Mouse (Mus musculus): ENCODE data around the gene Hhat. TPM values are rescaled to one million over a fixed set of nuclear protein-coding genes. Genes with fewer than 3 reads are reported as not detected.
A peak's percentile ranks its signal among the peaks of the same experiment; 100 is the strongest.

Gene Hhat
- polyA plus RNA-seq, 1 experiment from 2014 or later = 16.5 TPM

- H3K9me3 ChIP-seq (ENCODE audit: control insufficient read depth, low read length) = no peaks in the 10 kb centered on the region
- no peak overlapping the region for H3K27ac ChIP-seq (ENCODE audit: low read depth, low read length)
- ATAC-seq (ENCODE audit: low FRiP score, low TSS enrichment) = no peak
- no peaks in the 10 kb centered on the region for H3K36me3 ChIP-seq (ENCODE audit: control insufficient read depth, insufficient read depth, low read length)
- H3K4me3 ChIP-seq (ENCODE audit: low read length) = no peak overlapping the region
- no peak overlapping the region for H3K4me2 ChIP-seq (replicated peaks; ENCODE audit: low read depth, low read length)
- WGBS = 64% methylated on average over 5 of the region's 5 CpGs
- 0 out of 2 replicates have a peak, but pooled peaks cover 5% of the 10 kb centered on the region for H3K4me1 ChIP-seq (ENCODE audit: control insufficient read depth, insufficient read depth, low read length)
- H3K9ac ChIP-seq (ENCODE audit: low read depth, low read length) = no peak overlapping the region
- no peaks in the 10 kb centered on the region for H3K27me3 ChIP-seq (ENCODE audit: control insufficient read depth, insufficient read depth, low read length)
Observed at GRCm38 (mm10) chr1:192604413-192604812, 166.6 kb downstream of the Hhat start.

- no peaks in the 10 kb centered on the region for H3K27me3 ChIP-seq (ENCODE audit: control insufficient read depth, insufficient read depth, low read length)
- ATAC-seq (ENCODE audit: low FRiP score, low TSS enrichment) = no peak
- 40% methylated on average over 7 of the region's 7 CpGs for WGBS
- 0 out of 2 replicates have a peak, but pooled peaks cover 5% of the 10 kb centered on the region for H3K4me1 ChIP-seq (ENCODE audit: control insufficient read depth, insufficient read depth, low read length)
- no peak overlapping the region for H3K9ac ChIP-seq (ENCODE audit: low read depth, low read length)
- H3K36me3 ChIP-seq (ENCODE audit: control insufficient read depth, insufficient read depth, low read length) = no peaks in the 10 kb centered on the region
- no peak overlapping the region for H3K4me2 ChIP-seq (replicated peaks; ENCODE audit: low read depth, low read length)
- no peak overlapping the region for H3K4me3 ChIP-seq (ENCODE audit: low read length)
- no peak overlapping the region for H3K27ac ChIP-seq (ENCODE audit: low read depth, low read length)
- H3K9me3 ChIP-seq (ENCODE audit: control insufficient read depth, low read length) = no peaks in the 10 kb centered on the region
Observed at GRCm38 (mm10) chr1:192603556-192603955, 167.5 kb downstream of the Hhat start.

- H3K9me3 ChIP-seq (ENCODE audit: control insufficient read depth, low read length) = no peaks in the 10 kb centered on the region
- WGBS = 85% methylated on average over 3 of the region's 3 CpGs
- H3K27ac ChIP-seq (ENCODE audit: low read depth, low read length) = no peak overlapping the region
- no peak overlapping the region for H3K4me2 ChIP-seq (replicated peaks; ENCODE audit: low read depth, low read length)
- H3K36me3 ChIP-seq (ENCODE audit: control insufficient read depth, insufficient read depth, low read length) = no peaks in the 10 kb centered on the region
- H3K4me3 ChIP-seq (ENCODE audit: low read length) = no peak overlapping the region
- no peak overlapping the region for H3K9ac ChIP-seq (ENCODE audit: low read depth, low read length)
- H3K27me3 ChIP-seq (ENCODE audit: control insufficient read depth, insufficient read depth, low read length) = no peaks in the 10 kb centered on the region
- no peak for ATAC-seq (ENCODE audit: low FRiP score, low TSS enrichment)
- 0 out of 2 replicates have a peak, but pooled peaks cover 5% of the 10 kb centered on the region for H3K4me1 ChIP-seq (ENCODE audit: control insufficient read depth, insufficient read depth, low read length)
Observed at GRCm38 (mm10) chr1:192601206-192601605, 169.8 kb downstream of the Hhat start.

GRCm38 (mm10) chr1:192599746-192600145 is 171.3 kb downstream of the Hhat start:
- no peaks in the 10 kb centered on the region for H3K9me3 ChIP-seq (ENCODE audit: control insufficient read depth, low read length)
- no peak overlapping the region for H3K9ac ChIP-seq (ENCODE audit: low read depth, low read length)
- no peak overlapping the region for H3K4me2 ChIP-seq (replicated peaks; ENCODE audit: low read depth, low read length)
- no peak overlapping the region for H3K4me3 ChIP-seq (ENCODE audit: low read length)
- no peaks in the 10 kb centered on the region for H3K36me3 ChIP-seq (ENCODE audit: control insufficient read depth, insufficient read depth, low read length)
- no peaks in the 10 kb centered on the region for H3K27me3 ChIP-seq (ENCODE audit: control insufficient read depth, insufficient read depth, low read length)
- H3K27ac ChIP-seq (ENCODE audit: low read depth, low read length) = no peak overlapping the region
- 0 out of 2 replicates have a peak, but pooled peaks cover 5% of the 10 kb centered on the region for H3K4me1 ChIP-seq (ENCODE audit: control insufficient read depth, insufficient read depth, low read length)
- WGBS = 95% methylated on average over 7 of the region's 7 CpGs
- ATAC-seq (ENCODE audit: low FRiP score, low TSS enrichment) = no peak

GRCm38 (mm10) chr1:192598380-192598779 is 172.6 kb downstream of the Hhat start:
- Histone ChIP-seq H3K9ac (ENCODE audit: low read depth, low read length) (no peak overlapping the region), H3K4me1 (ENCODE audit: control insufficient read depth, insufficient read depth, low read length) (no peaks in the 10 kb centered on the region), H3K27me3 (ENCODE audit: control insufficient read depth, insufficient read depth, low read length) (no peaks in the 10 kb centered on the region), H3K27ac (ENCODE audit: low read depth, low read length) (no peak overlapping the region), H3K9me3 (ENCODE audit: control insufficient read depth, low read length) (no peaks in the 10 kb centered on the region), H3K4me2 (replicated peaks; ENCODE audit: low read depth, low read length) (no peak overlapping the region), H3K36me3 (ENCODE audit: control insufficient read depth, insufficient read depth, low read length) (no peaks in the 10 kb centered on the region), H3K4me3 (ENCODE audit: low read length) (no peak overlapping the region)
- WGBS = 43% methylated on average over 2 of the region's 2 CpGs
- peak; percentile 90 for ATAC-seq (ENCODE audit: low FRiP score, low TSS enrichment)

- H3K9me3 ChIP-seq (ENCODE audit: control insufficient read depth, low read length) = no peaks in the 10 kb centered on the region
- no peak overlapping the region for H3K27ac ChIP-seq (ENCODE audit: low read depth, low read length)
- no peaks in the 10 kb centered on the region for H3K36me3 ChIP-seq (ENCODE audit: control insufficient read depth, insufficient read depth, low read length)
- no peak overlapping the region for H3K4me2 ChIP-seq (replicated peaks; ENCODE audit: low read depth, low read length)
- ATAC-seq (ENCODE audit: low FRiP score, low TSS enrichment) = no peak
- no peaks in the 10 kb centered on the region for H3K4me1 ChIP-seq (ENCODE audit: control insufficient read depth, insufficient read depth, low read length)
- H3K4me3 ChIP-seq (ENCODE audit: low read length) = no peak overlapping the region
- 59% methylated on average over 4 of the region's 4 CpGs for WGBS
- no peaks in the 10 kb centered on the region for H3K27me3 ChIP-seq (ENCODE audit: control insufficient read depth, insufficient read depth, low read length)
- H3K9ac ChIP-seq (ENCODE audit: low read depth, low read length) = no peak overlapping the region
Observed at GRCm38 (mm10) chr1:192595426-192595825, 175.6 kb downstream of the Hhat start.

GRCm38 (mm10) chr1:192593492-192593891 is 177.5 kb downstream of the Hhat start:
- ATAC-seq (ENCODE audit: low FRiP score, low TSS enrichment) = no peak
- 76% methylated on average over 3 of the region's 3 CpGs for WGBS
- Histone ChIP-seq H3K4me1 (ENCODE audit: control insufficient read depth, insufficient read depth, low read length) (no peaks in the 10 kb centered on the region), H3K4me2 (replicated peaks; ENCODE audit: low read depth, low read length) (no peak overlapping the region), H3K36me3 (ENCODE audit: control insufficient read depth, insufficient read depth, low read length) (no peaks in the 10 kb centered on the region), H3K27ac (ENCODE audit: low read depth, low read length) (no peak overlapping the region), H3K9me3 (ENCODE audit: control insufficient read depth, low read length) (no peaks in the 10 kb centered on the region), H3K4me3 (ENCODE audit: low read length) (no peak overlapping the region), H3K9ac (ENCODE audit: low read depth, low read length) (no peak overlapping the region), H3K27me3 (ENCODE audit: control insufficient read depth, insufficient read depth, low read length) (no peaks in the 10 kb centered on the region)

GRCm38 (mm10) chr1:192587451-192587850 is 183.6 kb downstream of the Hhat start:
- no peaks in the 10 kb centered on the region for H3K4me1 ChIP-seq (ENCODE audit: control insufficient read depth, insufficient read depth, low read length)
- H3K27ac ChIP-seq (ENCODE audit: low read depth, low read length) = no peak overlapping the region
- ATAC-seq (ENCODE audit: low FRiP score, low TSS enrichment) = no peak
- no peaks in the 10 kb centered on the region for H3K27me3 ChIP-seq (ENCODE audit: control insufficient read depth, insufficient read depth, low read length)
- no peaks in the 10 kb centered on the region for H3K9me3 ChIP-seq (ENCODE audit: control insufficient read depth, low read length)
- H3K36me3 ChIP-seq (ENCODE audit: control insufficient read depth, insufficient read depth, low read length) = no peaks in the 10 kb centered on the region
- H3K4me3 ChIP-seq (ENCODE audit: low read length) = no peak overlapping the region
- 93% methylated on average over 9 of the region's 9 CpGs for WGBS
- no peak overlapping the region for H3K4me2 ChIP-seq (replicated peaks; ENCODE audit: low read depth, low read length)
- no peak overlapping the region for H3K9ac ChIP-seq (ENCODE audit: low read depth, low read length)

- Histone ChIP-seq H3K36me3 (ENCODE audit: control insufficient read depth, insufficient read depth, low read length) (no peaks in the 10 kb centered on the region), H3K4me1 (ENCODE audit: control insufficient read depth, insufficient read depth, low read length) (no peaks in the 10 kb centered on the region), H3K27ac (ENCODE audit: low read depth, low read length) (no peak overlapping the region), H3K4me3 (ENCODE audit: low read length) (no peak overlapping the region), H3K4me2 (replicated peaks; ENCODE audit: low read depth, low read length) (no peak overlapping the region), H3K27me3 (ENCODE audit: control insufficient read depth, insufficient read depth, low read length) (no peaks in the 10 kb centered on the region), H3K9me3 (ENCODE audit: control insufficient read depth, low read length) (no peaks in the 10 kb centered on the region), H3K9ac (ENCODE audit: low read depth, low read length) (no peak overlapping the region)
- no peak for ATAC-seq (ENCODE audit: low FRiP score, low TSS enrichment)
Observed at GRCm38 (mm10) chr1:192585289-192585688, 185.7 kb downstream of the Hhat start.

All from kidney, embryonic 14.5 days (tissue).